Mouse (Mus musculus) CH12.LX (cell line): ENCODE measurements around the gene Grcc10.

Source experiments
- CTCF ChIP-seq, 2 experiments: IDR thresholded peaks in 1 of 2; conservative IDR thresholded peaks in 1 of 2; 2 replicates each; pipeline ENCODE4 v1.5.1; 2011 to 2012; ENCODE audit warnings: low read depth in 2 of 2, low read length in 2 of 2, improper control_type of control experiment in 1 of 2, inconsistent platforms in 1 of 2, mild to moderate bottlenecking in 1 of 2, moderate library complexity in 1 of 2
- GABPA ChIP-seq: IDR thresholded peaks from 2 replicates; pipeline ENCODE4 v1.6.1; 2012; ENCODE audit warnings: low read depth, low read length, improper control_type of control experiment, inconsistent platforms; ENCODE audit not compliant: insufficient replicate concordance
- POLR2A ChIP-seq: IDR thresholded peaks from 2 replicates; pipeline ENCODE4 v1.6.1; 2011; ENCODE audit warnings: low read depth, mild to moderate bottlenecking, improper control_type of control experiment, low read length
- SIN3A ChIP-seq: IDR thresholded peaks from 2 replicates; pipeline ENCODE4 v1.6.1; 2012; ENCODE audit warnings: low read length, improper control_type of control experiment, inconsistent platforms
- TBP ChIP-seq: conservative IDR thresholded peaks from 2 replicates; pipeline ENCODE4 v1.6.1; 2011; ENCODE audit warnings: low read depth, low read length, improper control_type of control experiment
- USF1 ChIP-seq: IDR thresholded peaks from 2 replicates; pipeline ENCODE4 v1.6.1; 2014; ENCODE audit warnings: low read depth, mild to moderate bottlenecking, inconsistent platforms, low read length, improper control_type of control experiment
- USF2 ChIP-seq: conservative IDR thresholded peaks from 2 replicates; pipeline ENCODE4 v1.6.1; 2011; ENCODE audit warnings: low read depth, low read length, improper control_type of control experiment
- ZKSCAN1 ChIP-seq: IDR thresholded peaks from 2 replicates; pipeline ENCODE4 v1.6.1; 2012; ENCODE audit warnings: low read depth, inconsistent platforms, low read length, improper control_type of control experiment, borderline replicate concordance

- TF ChIP-seq CTCF (conservative IDR thresholded peaks at IDR 0.05 in 1 of 2, IDR thresholded peaks at IDR 0.05 in 1 of 2; ENCODE audit: low read depth in 2 of 2, low read length in 2 of 2) (no peak), SIN3A (no peak), GABPA (no peak), TBP (no peak), POLR2A (no peak), ZKSCAN1 (no peak), USF2 (no peak), USF1 (no peak)
Observed at GRCm38 (mm10) chr6:124767536-124767919, 26.4 kb upstream of the Grcc10 start.
